Mouse (Mus musculus): ENCODE results near the gene Stxbp2.
A peak's percentile ranks its signal among the peaks of the same experiment; 100 is the strongest.

Gene Stxbp2

GRCm38 (mm10) chr8:3682435-3682834, 51.7 kb downstream of the Stxbp2 start:
- no peak for DNase-seq (ENCODE audit: low read depth)

- peak; percentile 56 for DNase-seq (ENCODE audit: low read depth)
Measured at GRCm38 (mm10) chr8:3683408-3684176, 52.8 kb downstream of the Stxbp2 start.

GRCm38 (mm10) chr8:3684530-3684929, 53.8 kb downstream of the Stxbp2 start:
- DNase-seq (ENCODE audit: low read depth): no peak

- DNase-seq (ENCODE audit: low read depth): no peak
Measured at GRCm38 (mm10) chr8:3685422-3685821, 54.7 kb downstream of the Stxbp2 start.

GRCm38 (mm10) chr8:3687537-3687936, 56.8 kb downstream of the Stxbp2 start:
- peak; percentile 42 for DNase-seq (ENCODE audit: low read depth)

- no peak for DNase-seq (ENCODE audit: low read depth)
Measured at GRCm38 (mm10) chr8:3690774-3691173, 60.0 kb downstream of the Stxbp2 start.

All from 416B (cell line).